Mouse (Mus musculus): ENCODE data around the gene Abcg2.

The Abcg2 gene

GRCm38 (mm10) chr6:58639391-58639790 is 55.1 kb downstream of the Abcg2 start:
- no peak for DNase-seq

DNA sequence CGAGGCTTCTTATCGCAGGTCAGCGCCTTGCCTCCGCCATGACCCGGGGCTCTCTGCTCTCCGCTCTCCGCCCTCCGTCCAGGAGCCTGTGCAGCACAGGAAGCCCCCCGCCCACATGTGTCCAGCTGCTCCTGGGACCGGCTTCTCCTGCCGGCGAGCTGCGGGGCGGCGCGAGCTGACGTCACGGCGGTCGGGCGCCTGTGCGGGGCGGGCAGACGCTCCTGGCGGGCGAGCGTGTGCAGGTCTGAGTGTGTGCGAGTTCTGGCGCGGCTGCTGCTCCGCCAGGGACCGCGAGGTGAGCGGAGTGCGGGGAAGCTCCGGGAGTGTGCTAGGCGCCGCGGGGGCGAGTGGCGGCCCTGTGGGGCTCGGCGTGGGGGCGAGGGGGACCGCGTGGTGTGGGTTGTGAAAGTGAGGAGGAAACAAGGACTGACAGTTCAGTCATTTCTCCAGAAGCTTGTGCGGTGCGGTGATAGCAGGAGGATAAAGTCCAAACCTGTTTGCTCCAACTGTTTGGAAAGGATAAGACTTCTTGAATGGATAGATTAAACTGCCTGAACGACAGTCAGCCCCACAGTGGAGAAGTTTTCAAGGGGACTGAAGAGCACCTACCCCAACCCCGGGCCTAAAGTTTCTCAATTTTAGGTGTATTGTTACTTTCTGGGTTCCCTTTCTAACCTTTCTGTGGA is 56.2 kb downstream of the Abcg2 start:
- DNase-seq, result peak; percentile 90

DNA sequence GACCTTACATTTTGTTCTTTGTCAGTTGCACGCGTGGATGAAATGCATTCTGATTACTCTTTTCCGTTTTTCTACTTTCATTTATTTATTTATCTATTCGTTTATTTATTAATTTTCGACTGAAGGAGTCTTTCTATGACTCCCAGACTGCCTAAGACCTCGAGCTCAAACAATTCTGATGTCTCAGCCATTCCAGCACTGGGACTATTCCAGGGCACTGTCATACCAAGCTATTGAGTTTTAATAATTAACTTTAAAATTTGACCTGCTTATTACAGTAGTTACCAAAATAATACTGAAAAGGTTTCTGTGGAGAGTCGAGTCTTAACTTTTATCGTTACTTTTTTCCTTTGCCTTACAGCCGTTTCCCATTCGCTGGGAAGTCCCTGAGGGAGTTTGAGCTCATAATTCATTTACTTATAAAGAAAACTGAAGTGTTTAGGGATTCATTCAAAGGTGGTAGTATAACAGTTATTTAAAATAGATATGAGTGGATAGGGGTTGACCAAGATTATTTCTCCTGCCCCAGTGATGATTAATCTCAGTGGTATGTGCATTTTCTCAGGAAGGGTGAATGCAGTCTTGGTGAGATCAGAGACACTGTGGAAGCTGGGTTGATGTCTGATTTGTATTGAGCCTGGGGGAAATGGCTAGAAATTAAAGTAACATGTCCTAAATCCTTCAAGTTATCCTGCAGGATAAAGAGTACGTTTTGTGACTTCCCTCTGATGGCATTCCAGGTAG is 56.9 kb downstream of the Abcg2 start:
- no peak for DNase-seq

GRCm38 (mm10) chr6:58642191-58642590 is 57.9 kb downstream of the Abcg2 start:
- no peak for DNase-seq

GRCm38 (mm10) chr6:58644586-58644985 is 60.3 kb downstream of the Abcg2 start:
- DNase-seq, result no peak

DNA sequence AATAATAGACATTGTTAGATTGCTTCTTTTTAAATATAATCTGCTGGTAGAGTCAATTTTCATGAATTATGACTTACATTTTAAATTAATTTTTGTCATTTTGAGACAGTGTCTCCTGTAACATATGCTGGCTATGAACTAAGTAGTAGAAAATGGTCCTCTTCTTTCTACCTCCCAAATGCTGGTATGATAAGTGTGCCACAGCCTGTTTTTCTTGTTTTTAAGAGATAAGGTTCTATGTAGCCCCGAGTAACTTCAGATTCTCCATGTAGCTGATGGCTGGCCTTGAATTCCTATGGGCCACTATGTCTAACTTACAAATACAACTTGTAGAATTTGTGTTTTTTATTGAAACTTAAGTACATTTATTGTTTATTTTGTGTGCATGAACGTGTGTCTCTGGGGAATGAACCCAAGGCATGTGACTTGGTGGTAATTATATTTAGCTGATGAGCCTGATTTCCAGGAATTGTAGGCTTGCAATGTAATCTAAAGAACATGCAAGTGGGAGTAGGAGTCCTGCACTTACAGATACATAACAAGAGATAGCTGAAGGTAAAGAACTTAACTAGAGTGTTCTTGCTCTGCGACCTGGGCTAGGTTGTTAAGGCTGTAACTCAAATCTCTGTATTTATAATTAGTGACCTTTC is 63.9 kb downstream of the Abcg2 start:
- no peak for DNase-seq

DNA sequence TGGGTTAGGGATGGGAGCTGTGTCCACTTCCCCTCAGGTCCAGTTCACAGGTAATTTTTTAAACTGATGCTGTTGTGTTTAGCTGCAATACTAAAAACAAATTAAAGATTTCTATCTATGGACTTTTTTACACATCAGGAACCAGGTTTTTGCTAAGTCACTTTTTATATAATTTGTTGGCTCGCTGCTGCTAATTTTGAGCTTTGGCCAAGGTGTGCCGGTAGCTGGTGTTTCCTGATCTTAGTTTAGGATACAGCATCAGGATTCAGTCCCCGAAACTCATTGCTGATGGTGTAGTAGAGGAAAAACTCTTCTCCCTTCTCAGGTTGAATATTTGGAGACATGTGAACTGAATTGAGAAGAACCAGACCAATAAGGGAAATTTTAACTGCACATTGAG is 65.8 kb downstream of the Abcg2 start:
- DNase-seq, result no peak

GRCm38 (mm10) chr6:58651038-58651437 is 66.7 kb downstream of the Abcg2 start:
- no peak for DNase-seq

- DNase-seq, result no peak
These were observed 76.7 kb downstream of the Abcg2 start for GRCm38 (mm10) chr6:58660951-58661575.

GRCm38 (mm10) chr6:58677802-58678201 is 93.5 kb downstream of the Abcg2 start:
- no peak for DNase-seq

DNA sequence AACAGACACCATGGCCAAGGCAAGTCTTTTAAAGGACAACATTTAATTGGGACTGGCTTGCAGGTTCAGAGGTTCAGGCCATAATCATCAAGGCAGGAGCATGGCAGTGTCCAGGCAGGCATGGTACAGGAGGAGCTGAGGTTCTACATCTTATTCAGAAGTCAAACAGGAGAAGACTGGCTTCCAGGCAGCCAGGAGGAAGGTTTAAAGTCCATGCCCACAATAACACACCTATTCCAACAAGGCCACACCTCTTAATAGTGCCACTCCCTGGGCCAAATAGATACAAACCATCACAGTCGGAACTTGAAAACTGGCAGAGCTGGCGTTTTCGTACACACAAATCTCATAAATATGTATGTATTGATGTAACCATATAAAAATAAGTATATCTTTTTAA is 94.2 kb downstream of the Abcg2 start:
- no peak for DNase-seq

DNA sequence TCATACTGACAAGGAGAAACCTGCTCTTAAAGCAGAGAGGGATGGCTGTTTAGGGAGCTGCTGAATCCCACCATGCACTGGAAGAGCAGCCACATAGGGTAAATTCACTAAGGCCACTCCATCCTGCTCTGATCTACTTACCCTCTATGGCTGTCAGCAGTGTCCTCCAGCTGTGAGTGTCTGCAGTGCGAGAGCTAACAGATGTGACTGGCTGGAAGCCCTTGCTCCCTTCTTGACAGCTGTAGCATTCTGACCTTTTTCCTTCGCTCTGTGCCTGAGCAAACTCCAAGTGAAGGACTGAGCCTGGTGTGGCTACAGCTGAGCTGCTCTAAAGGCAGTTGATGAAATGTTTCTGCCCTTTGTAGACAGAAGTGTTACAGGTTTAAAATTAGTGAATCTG is 107.3 kb downstream of the Abcg2 start:
- no peak for DNase-seq

DNA sequence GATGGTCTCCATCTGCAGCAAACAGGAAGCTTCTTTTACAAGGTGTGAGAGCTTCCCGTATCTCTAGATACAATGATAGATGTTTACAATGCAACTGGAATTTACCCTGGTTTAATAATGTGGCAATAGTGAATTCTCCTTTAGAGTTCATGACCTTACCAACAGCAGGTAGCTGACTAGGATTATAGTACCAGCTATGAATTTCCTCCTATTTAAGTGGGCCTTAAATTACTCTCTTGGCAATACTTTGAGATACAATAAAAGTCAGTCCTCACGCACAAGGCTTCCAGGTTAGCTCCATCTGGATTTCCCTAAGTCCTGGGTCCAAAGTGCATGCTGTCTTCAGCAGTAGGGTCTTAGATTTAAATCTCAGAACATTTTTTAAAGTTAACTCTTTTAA is 109.9 kb downstream of the Abcg2 start:
- DNase-seq, result no peak

GRCm38 (mm10) chr6:58694765-58695164 is 110.4 kb downstream of the Abcg2 start:
- DNase-seq, result no peak

- no peak for DNase-seq
These were observed 126.0 kb downstream of the Abcg2 start for GRCm38 (mm10) chr6:58710369-58710768.

- no peak for DNase-seq
These were observed 127.6 kb downstream of the Abcg2 start for GRCm38 (mm10) chr6:58711909-58712308.

GRCm38 (mm10) chr6:58733851-58734250 is 149.5 kb downstream of the Abcg2 start:
- DNase-seq, result no peak

GRCm38 (mm10) chr6:58735090-58735489 is 150.8 kb downstream of the Abcg2 start:
- DNase-seq, result no peak
